Mouse (Mus musculus) left cerebral cortex, postnatal 14 days (tissue): Measurements from ENCODE around the gene Ptpn9. TPM values are rescaled to one million over a fixed set of nuclear protein-coding genes. Genes with fewer than 3 reads are reported as not detected.
A peak's percentile ranks its signal among the peaks of the same experiment; 100 is the strongest.

Experiments
- DNase-seq, 2 experiments: peaks; one replicate each; pipeline ENCODE4 v3.0.0; 2021 to 2022; ENCODE audit warnings: low spot score in 2 of 2, mixed read lengths in 1 of 2
- intact Hi-C: fragments of 180-260 bp; cut with DNase I; formaldehyde crosslinking; loops from one replicate; pipeline ENCODE4 v1.15.1; 2025
- total RNA-seq, 2 experiments: library from RNA; stranded (reverse); gene quantifications; 2 replicates each; pipeline ENCODE4 v1.2.3; 2021

Ptpn9 gene
- total RNA-seq, 2 experiments from 2014 or later = 25.8 to 27.7 TPM

GRCm38 (mm10) chr9:57003011-57003410 is 8.3 kb downstream of the Ptpn9 start:
- DNase-seq = no peak
- intact Hi-C loops = no loop called here

- intact Hi-C loops = no loop called here
- DNase-seq = no peak
These were observed 17.7 kb downstream of the Ptpn9 start for GRCm38 (mm10) chr9:57012393-57012792.

- no peak for DNase-seq
- intact Hi-C loops = no loop called here
These were observed 18.2 kb downstream of the Ptpn9 start for GRCm38 (mm10) chr9:57012895-57013294.

GRCm38 (mm10) chr9:57013756-57014155 is 19.0 kb downstream of the Ptpn9 start:
- intact Hi-C loops = no loop called here
- no peak for DNase-seq

- no peak for DNase-seq
- intact Hi-C loops = no loop called here
These were observed 20.0 kb downstream of the Ptpn9 start for GRCm38 (mm10) chr9:57014766-57015165.

GRCm38 (mm10) chr9:57017631-57018030 is 22.9 kb downstream of the Ptpn9 start:
- intact Hi-C loops = no loop called here
- DNase-seq = no peak

GRCm38 (mm10) chr9:57031756-57032155 is 37.0 kb downstream of the Ptpn9 start:
- peak; percentile 15 to 55 for DNase-seq
- intact Hi-C loops = no loop called here

- DNase-seq = peak; percentile 69 to 91
- intact Hi-C loops = no loop called here
These were observed 61.5 kb downstream of the Ptpn9 start for GRCm38 (mm10) chr9:57056237-57056636.

- no peak for DNase-seq
- intact Hi-C loops = no loop called here
These were observed 69.4 kb downstream of the Ptpn9 start for GRCm38 (mm10) chr9:57064164-57064563.

- no peak for DNase-seq
- intact Hi-C loops = no loop called here
These were observed 73.5 kb downstream of the Ptpn9 start for GRCm38 (mm10) chr9:57068266-57068665.

GRCm38 (mm10) chr9:57070262-57070661 is 75.5 kb downstream of the Ptpn9 start:
- DNase-seq = no peak
- intact Hi-C loops = loop anchor here (5.0 kb wide), 2 partner anchors 118 to 133 kb away; partner anchors contain the start of genes Imp3 and Snupn

GRCm38 (mm10) chr9:57070800-57071545 is 76.2 kb downstream of the Ptpn9 start:
- no peak for DNase-seq
- intact Hi-C loops = loop anchor here (5.0 kb wide), 2 partner anchors 119 to 134 kb away; partner anchors contain the start of genes Imp3 and Snupn

- intact Hi-C loops = loop anchor here (5.0 kb wide), 2 partner anchors 120 to 135 kb away; partner anchors contain the start of genes Imp3 and Snupn
- peak; percentile 70 for DNase-seq
These were observed 77.2 kb downstream of the Ptpn9 start, which contains the start of gene Sin3a for GRCm38 (mm10) chr9:57071801-57072351. Sin3a (plus strand) TSS chr9:57072040.

- DNase-seq = no peak
- intact Hi-C loops = loop anchor here (5.0 kb wide), 2 partner anchors 120 to 135 kb away; partner anchors contain the start of genes Imp3 and Snupn
These were observed 77.8 kb downstream of the Ptpn9 start for GRCm38 (mm10) chr9:57072526-57072988.

GRCm38 (mm10) chr9:57072989-57073789 is 78.5 kb downstream of the Ptpn9 start:
- intact Hi-C loops = loop anchor here (5.0 kb wide), 2 partner anchors 121 to 136 kb away; partner anchors contain the start of genes Imp3 and Snupn
- DNase-seq = peak; percentile 97 to 100

GRCm38 (mm10) chr9:57073790-57074094 is 79.0 kb downstream of the Ptpn9 start:
- intact Hi-C loops = loop anchor here (5.0 kb wide), 2 partner anchors 121 to 136 kb away; partner anchors contain the start of genes Imp3 and Snupn
- DNase-seq = no peak

- DNase-seq = peak; percentile 13 to 15
These were observed 79.6 kb downstream of the Ptpn9 start for GRCm38 (mm10) chr9:57074171-57074821.

GRCm38 (mm10) chr9:57074822-57075603 is 80.3 kb downstream of the Ptpn9 start:
- intact Hi-C loops = loop anchor here (5.0 kb wide), 3 partner anchors 78 to 138 kb away; partner anchors contain the start of genes Imp3 and Snupn
- DNase-seq = peak; percentile 62 to 72

More at GRCm38 (mm10) chr9:57074171-57074821, 79.6 kb downstream of the Ptpn9 start:
- intact Hi-C loops = loop anchor here (5.0 kb wide), 2 partner anchors 122 to 137 kb away; partner anchors contain the start of genes Imp3 and Snupn
